Mouse (Mus musculus): ENCODE data around the gene Fkbp5. TPM values are rescaled to one million over a fixed set of nuclear protein-coding genes. Genes with fewer than 3 reads are reported as not detected.
A peak's percentile ranks its signal among the peaks of the same experiment; 100 is the strongest.

Gene Fkbp5
- polyA plus RNA-seq, 1 experiment from 2014 or later = 12.2 TPM

GRCm38 (mm10) chr17:28528043-28528351 is 10.7 kb upstream of the Fkbp5 start:
- ATAC-seq (ENCODE audit: insufficient number of reproducible peaks, low FRiP score, low TSS enrichment, low read depth) (no peak), DNase-seq (ENCODE audit: low spot score) (peak; percentile 90)
- Histone ChIP-seq H3K36me3 (ENCODE audit: control insufficient read depth, insufficient read depth, low read length) (no peaks in the 10 kb centered on the region), H3K9me3 (ENCODE audit: control insufficient read depth, low read length) (no peaks in the 10 kb centered on the region), H3K4me1 (ENCODE audit: control insufficient read depth, insufficient read depth, low read length) (0 out of 2 replicates have a peak, but pooled peaks cover 6% of the 10 kb centered on the region), H3K27ac (replicated peaks; ENCODE audit: low read depth, low read length) (no peak overlapping the region), H3K4me2 (ENCODE audit: low read depth, severe bottlenecking) (0 out of 2 replicates have a peak overlapping the region, but pooled peaks have one; percentile 1), H3K27me3 (ENCODE audit: control insufficient read depth, insufficient read depth, low read length) (0 out of 2 replicates have a peak, but pooled peaks cover 2% of the 10 kb centered on the region), H3K9ac (ENCODE audit: low read length) (no peak overlapping the region), H3K4me3 (ENCODE audit: low read depth, low read length) (no peak overlapping the region)
- WGBS = 5% methylated on average over 6 of the region's 6 CpGs

- ATAC-seq (ENCODE audit: insufficient number of reproducible peaks, low FRiP score, low TSS enrichment, low read depth) = no peak
- H3K36me3 ChIP-seq (ENCODE audit: control insufficient read depth, insufficient read depth, low read length) = no peaks in the 10 kb centered on the region
- no peaks in the 10 kb centered on the region for H3K9me3 ChIP-seq (ENCODE audit: control insufficient read depth, low read length)
- 0 out of 2 replicates have a peak overlapping the region, but pooled peaks have one; percentile 1 for H3K4me2 ChIP-seq (ENCODE audit: low read depth, severe bottlenecking)
- no peak overlapping the region for H3K4me3 ChIP-seq (ENCODE audit: low read depth, low read length)
- WGBS = 48% methylated on average over 12 of the region's 12 CpGs
- H3K9ac ChIP-seq (ENCODE audit: low read length) = no peak overlapping the region
- H3K4me1 ChIP-seq (ENCODE audit: control insufficient read depth, insufficient read depth, low read length) = peaks cover 6% of the 10 kb centered on the region; the same call in 1 of the 2 replicates
- 0 out of 2 replicates have a peak, but pooled peaks cover 2% of the 10 kb centered on the region for H3K27me3 ChIP-seq (ENCODE audit: control insufficient read depth, insufficient read depth, low read length)
- H3K27ac ChIP-seq (replicated peaks; ENCODE audit: low read depth, low read length) = no peak overlapping the region
- DNase-seq (ENCODE audit: low spot score) = no peak
These were observed 10.1 kb upstream of the Fkbp5 start for GRCm38 (mm10) chr17:28527184-28528042.

GRCm38 (mm10) chr17:28524831-28525430 is 7.6 kb upstream of the Fkbp5 start:
- Histone ChIP-seq H3K4me3 (ENCODE audit: low read depth, low read length) (no peak overlapping the region), H3K4me1 (ENCODE audit: control insufficient read depth, insufficient read depth, low read length) (peaks cover 8% of the 10 kb centered on the region), H3K9me3 (ENCODE audit: control insufficient read depth, low read length) (no peaks in the 10 kb centered on the region), H3K36me3 (ENCODE audit: control insufficient read depth, insufficient read depth, low read length) (no peaks in the 10 kb centered on the region), H3K27ac (replicated peaks; ENCODE audit: low read depth, low read length) (no peak overlapping the region), H3K4me2 (ENCODE audit: low read depth, severe bottlenecking) (no peak overlapping the region), H3K27me3 (ENCODE audit: control insufficient read depth, insufficient read depth, low read length) (0 out of 2 replicates have a peak, but pooled peaks cover 2% of the 10 kb centered on the region), H3K9ac (ENCODE audit: low read length) (no peak overlapping the region)
- 73% methylated on average over 4 of the region's 4 CpGs for WGBS
- ATAC-seq (ENCODE audit: insufficient number of reproducible peaks, low FRiP score, low TSS enrichment, low read depth) (no peak), DNase-seq (ENCODE audit: low spot score) (no peak)

- Histone ChIP-seq H3K36me3 (ENCODE audit: control insufficient read depth, insufficient read depth, low read length) (no peaks in the 10 kb centered on the region), H3K4me2 (ENCODE audit: low read depth, severe bottlenecking) (peak overlapping the region; percentile 87; the same call in 1 of the 2 replicates), H3K4me3 (ENCODE audit: low read depth, low read length) (no peak overlapping the region), H3K9me3 (ENCODE audit: control insufficient read depth, low read length) (no peaks in the 10 kb centered on the region), H3K27ac (replicated peaks; ENCODE audit: low read depth, low read length) (no peak overlapping the region), H3K9ac (ENCODE audit: low read length) (no peak overlapping the region), H3K27me3 (ENCODE audit: control insufficient read depth, insufficient read depth, low read length) (0 out of 2 replicates have a peak, but pooled peaks cover 2% of the 10 kb centered on the region), H3K4me1 (ENCODE audit: control insufficient read depth, insufficient read depth, low read length) (peaks cover 8% of the 10 kb centered on the region)
- DNase-seq (ENCODE audit: low spot score) (no peak), ATAC-seq (ENCODE audit: insufficient number of reproducible peaks, low FRiP score, low TSS enrichment, low read depth) (no peak)
- 82% methylated on average over 23 of the region's 23 CpGs for WGBS
These were observed 6.8 kb upstream of the Fkbp5 start for GRCm38 (mm10) chr17:28524009-28524695.

GRCm38 (mm10) chr17:28523355-28524008 is 6.2 kb upstream of the Fkbp5 start:
- DNase-seq (ENCODE audit: low spot score) (no peak), ATAC-seq (ENCODE audit: insufficient number of reproducible peaks, low FRiP score, low TSS enrichment, low read depth) (no peak; the same call in 1 of the 2 replicates)
- WGBS = 5% methylated on average over 28 of the region's 28 CpGs
- Histone ChIP-seq H3K9me3 (ENCODE audit: control insufficient read depth, low read length) (no peaks in the 10 kb centered on the region), H3K9ac (ENCODE audit: low read length) (peak overlapping the region; percentile 58), H3K4me3 (ENCODE audit: low read depth, low read length) (peak overlapping the region; percentile 67), H3K4me2 (ENCODE audit: low read depth, severe bottlenecking) (peak overlapping the region; percentile 87), H3K4me1 (ENCODE audit: control insufficient read depth, insufficient read depth, low read length) (peaks cover 8% of the 10 kb centered on the region), H3K27ac (replicated peaks; ENCODE audit: low read depth, low read length) (peak overlapping the region; percentile 82), H3K36me3 (ENCODE audit: control insufficient read depth, insufficient read depth, low read length) (no peaks in the 10 kb centered on the region), H3K27me3 (ENCODE audit: control insufficient read depth, insufficient read depth, low read length) (0 out of 2 replicates have a peak, but pooled peaks cover 9% of the 10 kb centered on the region)

GRCm38 (mm10) chr17:28522623-28523354 is 5.5 kb upstream of the Fkbp5 start:
- Histone ChIP-seq H3K4me1 (ENCODE audit: control insufficient read depth, insufficient read depth, low read length) (peaks cover 8% of the 10 kb centered on the region), H3K9me3 (ENCODE audit: control insufficient read depth, low read length) (no peaks in the 10 kb centered on the region), H3K4me3 (ENCODE audit: low read depth, low read length) (peak overlapping the region; percentile 67), H3K36me3 (ENCODE audit: control insufficient read depth, insufficient read depth, low read length) (no peaks in the 10 kb centered on the region), H3K27me3 (ENCODE audit: control insufficient read depth, insufficient read depth, low read length) (0 out of 2 replicates have a peak, but pooled peaks cover 13% of the 10 kb centered on the region), H3K27ac (replicated peaks; ENCODE audit: low read depth, low read length) (peak overlapping the region; percentile 82), H3K4me2 (ENCODE audit: low read depth, severe bottlenecking) (peak overlapping the region; percentile 87), H3K9ac (ENCODE audit: low read length) (peak overlapping the region; percentile 76)
- ATAC-seq (ENCODE audit: insufficient number of reproducible peaks, low FRiP score, low TSS enrichment, low read depth) (peak; percentile 78), DNase-seq (ENCODE audit: low spot score) (peak; percentile 90)
- under 1% methylated on average over 50 of the region's 66 CpGs for WGBS

GRCm38 (mm10) chr17:28521920-28522319 is 4.6 kb upstream of the Fkbp5 start:
- Histone ChIP-seq H3K9ac (ENCODE audit: low read length) (no peak overlapping the region), H3K4me1 (ENCODE audit: control insufficient read depth, insufficient read depth, low read length) (peaks cover 5% of the 10 kb centered on the region), H3K4me2 (ENCODE audit: low read depth, severe bottlenecking) (peak overlapping the region; percentile 87), H3K9me3 (ENCODE audit: control insufficient read depth, low read length) (no peaks in the 10 kb centered on the region), H3K36me3 (ENCODE audit: control insufficient read depth, insufficient read depth, low read length) (no peaks in the 10 kb centered on the region), H3K4me3 (ENCODE audit: low read depth, low read length) (no peak overlapping the region), H3K27ac (replicated peaks; ENCODE audit: low read depth, low read length) (no peak overlapping the region), H3K27me3 (ENCODE audit: control insufficient read depth, insufficient read depth, low read length) (0 out of 2 replicates have a peak, but pooled peaks cover 14% of the 10 kb centered on the region)
- ATAC-seq (ENCODE audit: insufficient number of reproducible peaks, low FRiP score, low TSS enrichment, low read depth) = no peak
- DNase-seq (ENCODE audit: low spot score) = no peak
- 28% methylated on average over 6 of the region's 6 CpGs for WGBS

All from limb, embryonic 11.5 days (tissue).